Mouse (Mus musculus): ENCODE measurements around the gene Metap1. TPM values are rescaled to one million over a fixed set of nuclear protein-coding genes. Genes with fewer than 3 reads are reported as not detected.
"Not testable (repeated sequence)": the region's sequence is repeated elsewhere in the genome, so short reads cannot be mapped to it uniquely, and the experiment has no call there.

The Metap1 gene
- polyA plus RNA-seq, 1 experiment from 2014 or later: 34.0 TPM

DNA sequence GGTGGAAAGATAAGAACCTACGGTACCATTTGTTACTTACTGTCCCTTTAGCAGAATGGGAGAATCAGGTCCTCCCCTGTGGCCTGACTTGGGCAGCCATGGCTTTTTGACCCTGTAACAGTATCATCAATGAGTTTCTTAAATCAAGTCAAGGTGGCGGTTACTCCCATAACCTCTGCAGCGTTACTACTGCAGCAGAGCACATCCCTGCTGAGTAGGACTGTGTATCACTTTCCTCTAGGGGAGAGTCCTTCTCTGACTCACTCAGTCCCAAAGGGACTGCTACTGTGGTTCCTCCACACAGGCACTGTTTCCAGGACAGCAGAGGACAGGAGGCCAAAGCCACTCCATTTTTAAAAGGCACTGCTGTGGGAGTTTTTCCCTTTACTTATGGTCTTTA, 18.2 kb downstream of the Metap1 start:
- no peak overlapping the region for H3K9ac ChIP-seq
- no peak for ATAC-seq (ENCODE audit: extremely low read depth, insufficient number of reproducible peaks, low FRiP score, low TSS enrichment)
- H3K36me3 ChIP-seq: peaks cover 81% of the 10 kb centered on the region
- no peaks in the 10 kb centered on the region for H3K27me3 ChIP-seq (replicated peaks)
- H3K4me3 ChIP-seq: no peak overlapping the region
- no peak overlapping the region for H3K27ac ChIP-seq (replicated peaks)
- H3K4me2 ChIP-seq: no peak overlapping the region
- H3K4me1 ChIP-seq: 0 out of 2 replicates have a peak, but pooled peaks cover 4% of the 10 kb centered on the region
- 78% methylated on average over 3 of the region's 3 CpGs for WGBS
- H3K9me3 ChIP-seq: no peaks in the 10 kb centered on the region

DNA sequence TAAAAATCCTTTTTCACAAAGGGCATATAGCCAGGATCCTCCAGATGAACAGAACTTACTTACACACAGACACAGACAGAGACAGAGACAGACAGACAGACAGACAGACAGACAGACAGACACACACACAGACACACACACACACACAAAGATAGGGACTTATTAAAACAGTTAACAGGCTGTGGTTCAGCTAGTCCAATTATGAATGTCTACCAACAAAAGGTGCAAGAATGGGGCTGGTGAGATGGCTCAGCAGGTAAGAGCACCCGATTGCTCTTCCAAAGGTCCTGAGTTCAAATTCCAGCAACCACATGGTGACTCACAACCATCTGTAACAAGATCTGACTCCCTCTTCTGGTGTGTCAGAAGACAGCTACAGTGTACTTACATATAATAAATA, 22.7 kb downstream of the Metap1 start:
- H3K9me3 ChIP-seq; H3K4me1 ChIP-seq; ATAC-seq (ENCODE audit: extremely low read depth, insufficient number of reproducible peaks, low FRiP score, low TSS enrichment); H3K27ac ChIP-seq (replicated peaks); H3K4me3 ChIP-seq; H3K9ac ChIP-seq; H3K4me2 ChIP-seq; H3K27me3 ChIP-seq (replicated peaks): not testable (repeated sequence)
- H3K36me3 ChIP-seq: peaks cover 92% of the 10 kb centered on the region
- WGBS: 96% methylated on average over 1 of the region's 1 CpGs

DNA sequence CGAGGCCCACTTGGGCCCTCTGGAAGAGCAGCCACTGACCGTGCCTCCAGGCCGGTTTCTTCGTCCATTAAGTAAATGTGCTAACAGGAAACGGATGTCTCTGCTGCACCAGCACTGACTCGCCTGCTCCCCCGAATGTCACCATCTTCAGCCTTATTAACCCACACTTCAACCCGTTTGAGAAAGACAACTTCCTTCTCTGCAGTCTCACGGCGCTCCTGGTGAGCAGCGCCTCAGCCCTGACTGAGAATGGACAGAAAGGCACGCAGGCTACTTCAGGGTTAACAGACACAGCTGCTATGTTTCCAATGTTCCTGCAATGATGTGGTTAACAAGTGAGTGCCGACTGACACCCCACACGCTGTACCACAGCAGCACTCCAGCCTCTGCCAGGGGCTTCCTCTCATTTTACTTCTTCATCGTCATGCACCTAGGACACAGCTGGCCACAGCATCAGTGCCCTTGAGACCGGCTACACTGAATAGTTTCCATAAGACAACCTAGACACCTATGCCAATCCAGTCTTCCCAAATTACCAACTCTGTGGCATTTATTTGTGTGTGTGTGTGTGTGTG, 24.7 kb downstream of the Metap1 start:
- no peaks in the 10 kb centered on the region for H3K27me3 ChIP-seq (replicated peaks)
- no peak for ATAC-seq (ENCODE audit: extremely low read depth, insufficient number of reproducible peaks, low FRiP score, low TSS enrichment)
- no peak overlapping the region for H3K4me2 ChIP-seq
- H3K4me1 ChIP-seq: no peaks in the 10 kb centered on the region
- H3K36me3 ChIP-seq: peaks cover 94% of the 10 kb centered on the region
- 76% methylated on average over 16 of the region's 16 CpGs for WGBS
- H3K4me3 ChIP-seq: no peak overlapping the region
- H3K27ac ChIP-seq (replicated peaks): no peak overlapping the region
- H3K9me3 ChIP-seq: no peaks in the 10 kb centered on the region
- no peak overlapping the region for H3K9ac ChIP-seq

DNA sequence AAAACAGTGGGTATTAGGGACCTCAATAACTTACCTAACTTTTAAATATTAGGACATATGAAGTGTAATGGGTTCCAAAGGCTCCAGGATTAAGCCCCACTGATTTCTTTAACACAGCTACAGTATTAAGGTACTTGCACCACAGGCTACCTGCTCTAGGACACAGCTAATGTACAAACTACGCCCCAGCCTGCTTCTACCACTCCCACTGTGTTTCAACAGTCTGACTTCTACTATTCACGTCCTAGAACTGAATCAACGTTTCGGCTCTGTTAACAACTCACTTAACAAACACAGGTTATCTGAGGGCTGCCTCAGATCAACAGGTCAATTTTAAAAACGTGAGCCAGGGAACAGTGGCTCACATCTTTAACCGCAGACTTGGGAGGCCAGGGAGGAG, 25.5 kb downstream of the Metap1 start:
- Histone ChIP-seq H3K36me3 (peaks cover 93% of the 10 kb centered on the region), H3K4me2 (no peak overlapping the region), H3K4me1 (no peaks in the 10 kb centered on the region), H3K27ac (replicated peaks) (no peak overlapping the region), H3K9ac (no peak overlapping the region), H3K4me3 (no peak overlapping the region), H3K9me3 (no peaks in the 10 kb centered on the region), H3K27me3 (replicated peaks) (no peaks in the 10 kb centered on the region)
- no peak for ATAC-seq (ENCODE audit: extremely low read depth, insufficient number of reproducible peaks, low FRiP score, low TSS enrichment)
- 79% methylated on average over 6 of the region's 6 CpGs for WGBS

DNA sequence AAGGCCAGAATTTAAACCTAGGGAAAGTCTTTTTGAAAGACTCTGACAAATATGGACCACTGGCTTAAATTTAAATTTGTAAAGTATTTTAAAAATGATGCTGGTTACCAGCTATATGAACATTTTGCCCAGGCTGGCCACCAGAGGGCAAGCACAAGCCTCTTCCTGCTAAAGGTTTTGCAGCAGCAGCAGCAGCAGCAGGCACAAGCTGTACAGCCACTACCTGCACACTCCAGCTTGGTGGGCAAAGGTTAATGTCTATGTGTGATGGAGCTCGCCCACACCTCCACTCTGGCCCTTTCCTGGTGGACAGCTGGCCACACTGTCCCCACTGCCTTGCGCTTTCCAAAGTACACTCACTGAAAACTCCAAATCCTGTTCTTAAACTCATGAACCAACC, 26.2 kb downstream of the Metap1 start:
- H3K4me3 ChIP-seq: no peak overlapping the region
- no peak overlapping the region for H3K27ac ChIP-seq (replicated peaks)
- peaks cover 93% of the 10 kb centered on the region for H3K36me3 ChIP-seq
- H3K27me3 ChIP-seq (replicated peaks): no peaks in the 10 kb centered on the region
- no peak for ATAC-seq (ENCODE audit: extremely low read depth, insufficient number of reproducible peaks, low FRiP score, low TSS enrichment)
- H3K9ac ChIP-seq: no peak overlapping the region
- no peaks in the 10 kb centered on the region for H3K4me1 ChIP-seq
- no peaks in the 10 kb centered on the region for H3K9me3 ChIP-seq
- WGBS: 86% methylated on average over 2 of the region's 2 CpGs
- no peak overlapping the region for H3K4me2 ChIP-seq

DNA sequence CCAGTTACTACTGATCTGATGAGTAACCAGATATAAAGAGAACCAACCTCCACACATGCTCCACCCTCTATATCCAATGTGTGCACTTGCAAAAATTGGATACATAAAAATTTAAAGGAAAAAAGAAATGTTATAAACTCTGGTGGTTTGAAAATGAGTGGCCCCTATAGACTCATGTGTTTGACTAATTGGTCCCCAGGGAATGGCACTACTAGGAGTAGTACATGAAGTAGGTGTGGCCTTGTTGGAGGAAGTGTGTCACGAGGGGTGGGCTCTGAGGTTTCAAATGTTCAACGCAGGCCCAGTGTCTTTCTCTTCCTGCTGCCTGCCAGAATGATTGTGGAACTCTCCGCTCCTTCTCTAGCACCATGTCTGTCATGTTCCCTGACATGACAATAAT, 27.5 kb downstream of the Metap1 start:
- Histone ChIP-seq H3K9ac (no peak overlapping the region), H3K36me3 (peaks cover 95% of the 10 kb centered on the region), H3K27ac (replicated peaks) (no peak overlapping the region), H3K27me3 (replicated peaks) (no peaks in the 10 kb centered on the region), H3K4me3 (no peak overlapping the region), H3K4me2 (no peak overlapping the region), H3K4me1 (no peaks in the 10 kb centered on the region), H3K9me3 (no peaks in the 10 kb centered on the region)
- no peak for ATAC-seq (ENCODE audit: extremely low read depth, insufficient number of reproducible peaks, low FRiP score, low TSS enrichment)
- 89% methylated on average over 3 of the region's 3 CpGs for WGBS

DNA sequence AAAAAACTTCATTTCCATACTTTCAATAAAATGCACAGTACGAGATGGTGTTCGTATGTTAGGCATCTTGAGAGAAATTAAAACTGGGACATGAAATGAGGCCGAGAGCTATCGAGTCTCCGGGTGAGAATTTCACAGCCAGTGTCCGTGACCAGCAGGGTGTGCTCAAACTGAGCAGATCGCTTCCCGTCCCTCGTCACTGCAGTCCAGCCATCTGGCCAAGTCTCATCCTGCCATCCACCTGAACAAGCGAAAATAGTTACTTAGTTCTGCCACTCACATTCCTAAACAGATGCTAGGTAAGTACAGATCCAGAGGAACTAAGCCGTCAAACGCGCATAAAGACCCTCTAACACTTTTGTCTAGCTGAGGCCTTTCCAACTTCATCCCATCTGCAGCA, 29.1 kb downstream of the Metap1 start:
- H3K9ac ChIP-seq: no peak overlapping the region
- ATAC-seq (ENCODE audit: extremely low read depth, insufficient number of reproducible peaks, low FRiP score, low TSS enrichment): no peak
- no peak overlapping the region for H3K4me2 ChIP-seq
- WGBS: 85% methylated on average over 13 of the region's 13 CpGs
- peaks cover 93% of the 10 kb centered on the region for H3K36me3 ChIP-seq
- H3K27me3 ChIP-seq (replicated peaks): no peaks in the 10 kb centered on the region
- no peaks in the 10 kb centered on the region for H3K9me3 ChIP-seq
- no peak overlapping the region for H3K27ac ChIP-seq (replicated peaks)
- H3K4me1 ChIP-seq: no peaks in the 10 kb centered on the region
- H3K4me3 ChIP-seq: no peak overlapping the region

DNA sequence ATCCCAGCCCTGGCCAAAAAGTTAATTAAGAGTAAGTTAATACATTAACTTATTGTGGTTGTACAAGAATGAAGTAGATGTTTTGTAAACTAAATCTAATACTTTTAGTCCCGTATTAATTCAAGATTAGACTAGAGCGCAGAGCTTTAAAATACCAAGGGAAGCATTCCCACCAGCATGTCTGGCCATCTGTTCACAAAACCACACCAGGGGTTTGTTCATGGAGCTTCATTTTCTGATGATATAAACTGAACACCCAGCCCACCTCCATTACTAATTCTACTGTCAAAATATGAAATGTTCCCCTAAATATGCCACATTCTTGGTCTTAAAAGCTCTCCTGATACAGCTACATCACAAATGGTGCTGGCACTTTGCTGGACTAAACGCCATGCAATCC, 30.9 kb downstream of the Metap1 start:
- no peaks in the 10 kb centered on the region for H3K9me3 ChIP-seq
- over 99% methylated on average over 3 of the region's 3 CpGs for WGBS
- no peaks in the 10 kb centered on the region for H3K27me3 ChIP-seq (replicated peaks)

DNA sequence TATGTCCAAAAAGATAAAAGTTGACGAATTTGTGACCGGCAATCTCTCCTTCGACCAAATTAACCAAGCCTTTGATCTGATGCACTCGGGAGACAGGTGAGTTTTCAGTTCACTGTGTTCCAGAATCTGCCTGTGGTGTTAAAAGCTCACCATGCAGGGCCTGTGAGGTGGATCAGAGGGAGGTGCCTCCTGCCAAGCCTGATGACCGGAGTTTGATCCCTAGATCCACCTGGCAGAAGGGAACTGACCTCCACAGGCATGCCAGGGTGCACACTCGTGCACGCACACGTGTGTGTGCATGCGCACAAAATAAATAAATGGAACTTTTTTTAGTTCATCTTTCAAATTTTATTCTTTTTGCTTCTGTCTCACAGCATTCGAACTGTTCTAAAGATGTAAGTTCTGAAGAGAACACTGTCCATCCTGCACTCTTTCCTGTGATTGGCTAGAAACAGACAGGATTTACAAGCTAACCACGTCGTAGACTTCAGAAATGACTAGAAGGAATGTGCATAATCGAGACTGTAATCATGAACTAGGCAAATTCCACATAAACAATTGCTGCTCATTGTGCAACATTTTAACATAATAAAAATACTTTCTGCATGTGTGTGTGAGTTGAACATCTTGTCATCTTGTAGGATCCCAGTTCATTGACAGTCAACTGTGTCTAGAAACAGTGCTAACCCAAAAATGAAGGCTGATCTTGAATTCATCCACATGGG, 34.4 kb downstream of the Metap1 start:
- WGBS: 86% methylated on average over 13 of the region's 13 CpGs
- Histone ChIP-seq H3K27ac (replicated peaks) (no peak overlapping the region), H3K4me2 (no peak overlapping the region), H3K9me3 (no peaks in the 10 kb centered on the region), H3K4me3 (no peak overlapping the region), H3K4me1 (no peaks in the 10 kb centered on the region), H3K9ac (no peak overlapping the region), H3K27me3 (replicated peaks) (no peaks in the 10 kb centered on the region), H3K36me3 (peaks cover 95% of the 10 kb centered on the region)
- ATAC-seq (ENCODE audit: extremely low read depth, insufficient number of reproducible peaks, low FRiP score, low TSS enrichment): no peak

More for the DNA sequence above, 30.9 kb downstream of the Metap1 start:
- no peak overlapping the region for H3K27ac ChIP-seq (replicated peaks)
- no peaks in the 10 kb centered on the region for H3K4me1 ChIP-seq
- no peak overlapping the region for H3K4me3 ChIP-seq
- peaks cover 93% of the 10 kb centered on the region for H3K36me3 ChIP-seq
- no peak overlapping the region for H3K9ac ChIP-seq
- no peak overlapping the region for H3K4me2 ChIP-seq
- ATAC-seq (ENCODE audit: extremely low read depth, insufficient number of reproducible peaks, low FRiP score, low TSS enrichment): no peak

DNA sequence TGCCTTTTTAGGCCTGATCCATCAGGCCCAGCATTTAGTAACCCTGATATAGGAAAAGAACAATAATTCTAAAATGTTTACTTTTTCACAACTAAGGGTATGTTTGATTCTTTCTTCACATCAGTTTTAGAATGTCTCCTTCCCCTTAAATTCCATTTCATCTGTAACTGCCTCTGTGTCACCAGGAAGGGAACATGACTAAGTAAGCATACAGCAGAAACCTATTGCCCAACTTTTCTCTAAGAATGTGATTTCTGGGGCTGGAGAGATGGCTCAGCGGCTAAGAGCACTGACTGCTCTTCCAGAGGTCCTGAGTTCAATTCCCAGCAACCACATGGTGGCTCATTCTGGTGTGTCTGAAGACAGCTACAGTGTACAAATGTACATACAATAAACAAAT, 35.1 kb downstream of the Metap1 start:
- no peaks in the 10 kb centered on the region for H3K4me1 ChIP-seq
- 93% methylated on average over 1 of the region's 1 CpGs for WGBS
- H3K4me3 ChIP-seq: no peak overlapping the region
- H3K27ac ChIP-seq (replicated peaks): no peak overlapping the region
- no peaks in the 10 kb centered on the region for H3K9me3 ChIP-seq
- H3K4me2 ChIP-seq: no peak overlapping the region
- no peak overlapping the region for H3K9ac ChIP-seq
- ATAC-seq (ENCODE audit: extremely low read depth, insufficient number of reproducible peaks, low FRiP score, low TSS enrichment): no peak
- H3K36me3 ChIP-seq: peaks cover 95% of the 10 kb centered on the region
- H3K27me3 ChIP-seq (replicated peaks): no peaks in the 10 kb centered on the region

DNA sequence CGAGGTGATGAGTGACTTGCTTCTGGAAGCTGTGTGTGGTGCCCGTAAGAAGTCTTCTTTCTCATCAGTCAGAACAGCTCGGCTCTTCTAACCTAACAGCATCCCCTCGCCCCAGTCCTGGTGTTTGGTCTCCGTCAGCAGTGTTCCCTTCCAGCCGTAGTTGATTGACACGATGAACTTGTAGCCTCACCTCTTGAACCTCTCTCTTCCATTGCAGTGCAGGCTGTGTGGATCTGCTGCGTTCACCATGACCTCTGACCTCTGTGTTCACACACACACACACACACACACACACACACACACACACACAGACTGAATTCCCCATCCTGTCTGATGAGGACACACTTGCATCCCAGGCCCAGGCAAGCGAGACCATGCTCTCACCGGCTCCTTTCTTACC, 37.1 kb downstream of the Metap1 start:
- H3K9ac ChIP-seq: no peak overlapping the region
- H3K4me1 ChIP-seq: peaks cover 9% of the 10 kb centered on the region
- peaks cover 95% of the 10 kb centered on the region for H3K36me3 ChIP-seq
- H3K27ac ChIP-seq (replicated peaks): no peak overlapping the region
- no peak overlapping the region for H3K4me3 ChIP-seq
- WGBS: 87% methylated on average over 10 of the region's 10 CpGs
- no peaks in the 10 kb centered on the region for H3K9me3 ChIP-seq
- no peak overlapping the region for H3K4me2 ChIP-seq
- H3K27me3 ChIP-seq (replicated peaks): no peaks in the 10 kb centered on the region
- no peak for ATAC-seq (ENCODE audit: extremely low read depth, insufficient number of reproducible peaks, low FRiP score, low TSS enrichment)

All from heart, embryonic 13.5 days (tissue).